Mouse (Mus musculus) midbrain, embryonic 14.5 days (tissue): ENCODE results near the gene Slc28a3. TPM values are rescaled to one million over a fixed set of nuclear protein-coding genes. Genes with fewer than 3 reads are reported as not detected.

Experiments
- ATAC-seq: fragments of 200-750 bp; cut with Nextera tagmentation; 2 replicates; pipeline ENCODE4 v1.8.0; 2017; ENCODE audit warnings: moderate number of reproducible peaks, moderate library complexity; ENCODE audit not compliant: low FRiP score, low TSS enrichment
- DNase-seq: peaks from one replicate; pipeline ENCODE4 v3.0.0-alpha.2; 2015
- H3K27ac ChIP-seq: fragments of 300-500 bp; sonication (generic); replicated peaks from 2 replicates; pipeline ENCODE4 v1.5.1; 2014; ENCODE audit warnings: mild to moderate bottlenecking, low read depth, low read length, moderate library complexity
- H3K27me3 ChIP-seq: fragments of 300-500 bp; sonication (generic); 2 replicates; pipeline ENCODE4 v1.6.1; 2014; ENCODE audit warnings: low read length, control low read depth, mixed read lengths; ENCODE audit not compliant: control insufficient read depth, insufficient read depth
- H3K36me3 ChIP-seq: fragments of 300-500 bp; sonication (generic); 2 replicates; pipeline ENCODE4 v1.6.1; 2014; ENCODE audit warnings: low read length, control low read depth; ENCODE audit not compliant: control insufficient read depth, insufficient read depth
- H3K4me1 ChIP-seq: fragments of 300-500 bp; sonication (generic); 2 replicates; pipeline ENCODE4 v1.6.1; 2014; ENCODE audit warnings: mild to moderate bottlenecking, antibody characterized with exemption, low read length, control low read depth; ENCODE audit not compliant: control insufficient read depth, insufficient read depth
- H3K4me2 ChIP-seq: fragments of 300-500 bp; sonication (generic); 2 replicates; pipeline ENCODE4 v1.6.1; 2014; ENCODE audit warnings: mild to moderate bottlenecking, low read length, moderate library complexity
- H3K4me3 ChIP-seq: fragments of 300-500 bp; sonication (generic); replicated peaks from 2 replicates; pipeline ENCODE4 v1.5.1; 2014; ENCODE audit warnings: low read depth, low read length
- H3K9ac ChIP-seq: fragments of 300-500 bp; sonication (generic); replicated peaks from 2 replicates; pipeline ENCODE4 v1.6.1; 2014; ENCODE audit warnings: mild to moderate bottlenecking, low read length, moderate library complexity
- H3K9me3 ChIP-seq: fragments of 300-500 bp; sonication (generic); 2 replicates; pipeline ENCODE4 v1.6.1; 2016; ENCODE audit warnings: low read length, control low read depth, mixed read lengths; ENCODE audit not compliant: control insufficient read depth
- WGBS: fragments of 180-500 bp; shearing (Covaris S2); extraction: QIAGEN DNeasy Blood & Tissue Kit; methylation state at CpG from one replicate; pipeline ENCODE4 v1.1.7; 2014; 5-methylcytosine and 5-hydroxymethylcytosine counted together
- polyA plus RNA-seq: library from polyadenylated mRNA; unstranded; fragments of >200 nt; fragmentation: Nextera tagmentation; extraction: Ambion mirVana; gene quantifications from 2 replicates; pipeline ENCODE4 v1.2.1, GENCODE M21; 2014

Gene Slc28a3
- polyA plus RNA-seq, 1 experiment from 2014 or later, result not detected

- 26% methylated on average over 13 of the region's 13 CpGs for WGBS
- H3K4me3 ChIP-seq, result no peak overlapping the region
- DNase-seq, result peak; percentile 53
- H3K36me3 ChIP-seq, result no peaks in the 10 kb centered on the region
- 0 out of 2 replicates have a peak, but pooled peaks cover 4% of the 10 kb centered on the region for H3K4me1 ChIP-seq
- H3K27ac ChIP-seq, result no peak overlapping the region
- H3K27me3 ChIP-seq, result no peaks in the 10 kb centered on the region
- H3K9me3 ChIP-seq, result no peaks in the 10 kb centered on the region
- H3K4me2 ChIP-seq, result peak overlapping the region; percentile 37
- ATAC-seq, result no peak
- no peak overlapping the region for H3K9ac ChIP-seq
These were observed 18.8 kb upstream of the Slc28a3 start for GRCm38 (mm10) chr13:58629365-58630050.

GRCm38 (mm10) chr13:58622647-58623046 is 12.0 kb upstream of the Slc28a3 start:
- H3K9me3 ChIP-seq, result no peaks in the 10 kb centered on the region
- 69% methylated on average over 8 of the region's 8 CpGs for WGBS
- H3K36me3 ChIP-seq, result no peaks in the 10 kb centered on the region
- ATAC-seq, result no peak
- no peak overlapping the region for H3K4me3 ChIP-seq
- H3K27ac ChIP-seq, result no peak overlapping the region
- no peak for DNase-seq
- H3K27me3 ChIP-seq, result no peaks in the 10 kb centered on the region
- no peaks in the 10 kb centered on the region for H3K4me1 ChIP-seq
- no peak overlapping the region for H3K4me2 ChIP-seq
- H3K9ac ChIP-seq, result no peak overlapping the region

- ATAC-seq (no peak), DNase-seq (no peak)
- no peaks in the 10 kb centered on the region for H3K27me3 ChIP-seq
- H3K9me3 ChIP-seq, result no peaks in the 10 kb centered on the region
- H3K27ac ChIP-seq, result no peak overlapping the region
- H3K4me3 ChIP-seq, result no peak overlapping the region
- 87% methylated on average over 5 of the region's 5 CpGs for WGBS
- no peak overlapping the region for H3K4me2 ChIP-seq
- no peaks in the 10 kb centered on the region for H3K4me1 ChIP-seq
- no peaks in the 10 kb centered on the region for H3K36me3 ChIP-seq
- no peak overlapping the region for H3K9ac ChIP-seq
These were observed 8.6 kb upstream of the Slc28a3 start for GRCm38 (mm10) chr13:58619301-58619700.

GRCm38 (mm10) chr13:58610059-58610458 is 618 bp downstream of the Slc28a3 start:
- no peak overlapping the region for H3K9ac ChIP-seq
- H3K4me2 ChIP-seq, result no peak overlapping the region
- H3K36me3 ChIP-seq, result no peaks in the 10 kb centered on the region
- H3K4me3 ChIP-seq, result no peak overlapping the region
- H3K27ac ChIP-seq, result no peak overlapping the region
- H3K9me3 ChIP-seq, result no peaks in the 10 kb centered on the region
- DNase-seq (no peak), ATAC-seq (no peak)
- 27% methylated on average over 7 of the region's 7 CpGs for WGBS
- no peaks in the 10 kb centered on the region for H3K4me1 ChIP-seq
- H3K27me3 ChIP-seq, result no peaks in the 10 kb centered on the region

DNA sequence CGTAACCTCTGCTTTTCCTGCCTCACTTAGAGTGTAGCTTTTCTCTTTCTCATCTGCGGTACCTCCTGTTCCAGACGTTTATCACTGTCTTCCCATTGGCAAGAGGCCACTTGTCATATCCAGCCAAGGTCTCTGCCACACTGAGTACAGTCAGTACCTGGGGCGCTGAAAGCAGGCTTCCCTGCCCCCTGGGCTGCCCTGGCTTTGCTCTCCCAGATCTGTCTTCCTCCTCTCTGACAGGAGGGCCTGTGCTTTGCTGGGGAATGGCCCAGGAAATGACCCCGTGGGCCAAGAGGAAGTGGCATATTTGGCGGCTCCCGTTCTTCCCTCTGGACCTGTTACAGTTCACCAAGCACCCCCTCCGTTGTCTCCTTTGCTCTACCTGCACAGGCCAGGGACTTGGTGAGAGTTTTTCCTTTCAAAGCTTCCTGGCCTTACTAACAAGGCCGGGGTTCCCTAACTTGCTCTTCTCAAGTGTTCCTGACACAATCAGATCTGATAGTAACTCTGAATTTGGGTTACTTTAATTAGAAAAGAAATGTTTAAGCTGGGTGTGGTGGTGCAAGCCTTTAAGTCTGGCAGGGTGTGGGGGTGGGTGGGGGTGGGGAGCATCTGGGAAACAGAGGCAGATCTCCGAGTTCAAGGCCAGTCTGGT is 9.3 kb downstream of the Slc28a3 start:
- no peaks in the 10 kb centered on the region for H3K4me1 ChIP-seq
- H3K9me3 ChIP-seq, result no peaks in the 10 kb centered on the region
- no peaks in the 10 kb centered on the region for H3K27me3 ChIP-seq
- no peaks in the 10 kb centered on the region for H3K36me3 ChIP-seq
- no peak overlapping the region for H3K4me3 ChIP-seq
- H3K27ac ChIP-seq, result no peak overlapping the region
- H3K9ac ChIP-seq, result no peak overlapping the region
- DNase-seq (no peak), ATAC-seq (no peak)
- no peak overlapping the region for H3K4me2 ChIP-seq
- 74% methylated on average over 10 of the region's 10 CpGs for WGBS

GRCm38 (mm10) chr13:58598578-58598977 is 12.1 kb downstream of the Slc28a3 start:
- ATAC-seq (no peak), DNase-seq (no peak)
- Histone ChIP-seq H3K4me1 (no peaks in the 10 kb centered on the region), H3K27me3 (no peaks in the 10 kb centered on the region), H3K4me2 (no peak overlapping the region), H3K4me3 (no peak overlapping the region), H3K9ac (no peak overlapping the region), H3K36me3 (no peaks in the 10 kb centered on the region), H3K27ac (no peak overlapping the region), H3K9me3 (no peaks in the 10 kb centered on the region)
- 62% methylated on average over 4 of the region's 4 CpGs for WGBS

DNA sequence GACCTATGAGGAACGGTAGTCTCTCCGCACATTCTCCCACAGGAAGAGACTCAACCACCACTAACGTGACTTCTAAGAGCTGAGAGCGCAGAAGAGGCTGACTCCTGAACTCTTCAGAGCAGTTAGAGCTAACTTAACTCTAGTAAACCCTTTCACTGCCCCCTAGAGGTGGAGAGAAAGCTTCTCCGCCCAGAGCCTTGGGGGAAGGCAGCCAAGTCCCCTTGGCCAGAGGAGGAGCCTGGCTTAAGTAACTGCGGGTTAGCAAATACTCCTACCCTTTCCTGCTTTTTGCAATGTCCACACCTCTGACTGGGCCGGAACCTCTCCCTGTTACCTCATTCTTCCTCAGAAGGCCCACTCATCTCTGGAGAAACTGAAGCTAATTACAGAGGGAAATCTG is 17.5 kb downstream of the Slc28a3 start:
- H3K27me3 ChIP-seq, result no peaks in the 10 kb centered on the region
- no peaks in the 10 kb centered on the region for H3K9me3 ChIP-seq
- no peak overlapping the region for H3K4me3 ChIP-seq
- no peak overlapping the region for H3K27ac ChIP-seq
- H3K9ac ChIP-seq, result no peak overlapping the region
- no peaks in the 10 kb centered on the region for H3K36me3 ChIP-seq
- DNase-seq, result peak; percentile 64
- WGBS, result 37% methylated on average over 7 of the region's 7 CpGs
- no peak overlapping the region for H3K4me2 ChIP-seq
- ATAC-seq, result no peak
- H3K4me1 ChIP-seq, result no peaks in the 10 kb centered on the region

- H3K9ac ChIP-seq, result no peak overlapping the region
- H3K36me3 ChIP-seq, result no peaks in the 10 kb centered on the region
- WGBS, result 85% methylated on average over 7 of the region's 7 CpGs
- no peaks in the 10 kb centered on the region for H3K27me3 ChIP-seq
- no peaks in the 10 kb centered on the region for H3K9me3 ChIP-seq
- H3K27ac ChIP-seq, result no peak overlapping the region
- ATAC-seq, result no peak
- no peak overlapping the region for H3K4me2 ChIP-seq
- H3K4me3 ChIP-seq, result no peak overlapping the region
- DNase-seq, result no peak
- no peaks in the 10 kb centered on the region for H3K4me1 ChIP-seq
These were observed 18.8 kb downstream of the Slc28a3 start for GRCm38 (mm10) chr13:58591912-58592311.

GRCm38 (mm10) chr13:58590630-58591029 is 20.0 kb downstream of the Slc28a3 start:
- H3K27ac ChIP-seq, result no peak overlapping the region
- ATAC-seq (no peak), DNase-seq (peak; percentile 73)
- no peaks in the 10 kb centered on the region for H3K4me1 ChIP-seq
- H3K36me3 ChIP-seq, result no peaks in the 10 kb centered on the region
- H3K4me3 ChIP-seq, result no peak overlapping the region
- no peak overlapping the region for H3K9ac ChIP-seq
- 44% methylated on average over 6 of the region's 6 CpGs for WGBS
- no peaks in the 10 kb centered on the region for H3K27me3 ChIP-seq
- H3K9me3 ChIP-seq, result no peaks in the 10 kb centered on the region
- H3K4me2 ChIP-seq, result no peak overlapping the region
